Mouse (Mus musculus) G1E (cell line): ENCODE measurements at regions not wholly inside any gene's neighbourhood (a gene's known extent, or its start where the extent isn't known, plus 50 kb on each side); places are given as distances from the start of the nearest gene placed in this dataset.

Experiments
- CTCF ChIP-seq: IDR thresholded peaks from 2 replicates; pipeline ENCODE4 v1.5.1; 2012; ENCODE audit warnings: low read depth, low read length, inconsistent platforms, mixed read lengths
- GATA1 ChIP-seq: IDR thresholded peaks from 2 replicates; pipeline ENCODE4 v1.6.1; 2012; ENCODE audit warnings: borderline replicate concordance, low read length, inconsistent platforms, mixed read lengths

DNA sequence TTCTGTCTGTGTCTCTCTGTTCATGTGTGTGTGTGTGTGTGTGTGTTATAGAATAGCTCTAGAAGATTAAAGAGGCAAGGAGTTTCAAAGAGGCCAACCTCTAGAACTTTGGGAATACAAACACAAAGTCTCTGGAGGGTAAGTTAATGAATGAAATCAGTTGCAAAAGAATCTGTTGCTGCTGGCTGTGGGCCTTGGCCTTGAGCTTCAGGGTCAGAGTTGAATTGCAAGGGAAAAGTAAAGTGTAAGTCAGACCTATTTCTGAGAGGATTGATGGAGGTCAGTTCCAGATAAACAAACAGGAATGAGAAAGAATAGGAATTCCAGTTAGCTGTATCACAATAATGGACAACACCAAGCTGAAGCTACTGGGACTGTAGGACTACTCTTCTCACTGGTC is 250.9 kb downstream of the Gm11232 start:
- TF ChIP-seq CTCF, result no peak
- TF ChIP-seq GATA1, result no peak
